Mouse (Mus musculus): ENCODE measurements at regions not wholly inside any gene's neighbourhood (a gene's known extent, or its start where the extent isn't known, plus 50 kb on each side); places are given as distances from the start of the nearest gene placed in this dataset.

GRCm38 (mm10) chr16:86222997-86223396 lies 321.4 kb upstream of the Adamts5 start:
- no peak for TF ChIP-seq CTCF (IDR thresholded peaks at IDR 0.05; ENCODE audit: insufficient read depth, low read length)
- no peak for TF ChIP-seq POLR2A (IDR thresholded peaks at IDR 0.05; ENCODE audit: borderline replicate concordance, extremely low read depth, low read depth, low read length)

All from lung, adult 2 months (tissue).